ENCODE assay signal across 8 mouse cellular contexts in the genomic region with DNA sequence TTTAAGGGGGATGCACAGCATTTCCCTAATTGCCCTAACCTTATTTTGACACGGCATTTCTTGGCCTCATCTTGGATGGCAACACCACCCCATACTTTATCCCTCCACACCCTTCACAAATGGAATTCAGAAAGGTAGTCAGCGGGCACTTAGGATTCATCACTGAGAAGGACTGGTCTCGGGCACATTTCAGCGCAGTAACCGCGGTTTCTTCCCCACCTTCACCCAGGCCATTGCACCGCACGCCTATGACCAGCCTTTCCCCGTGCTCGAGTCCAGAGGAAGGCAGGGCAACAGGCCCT. TPM values are rescaled to one million over a fixed set of nuclear protein-coding genes. Genes with fewer than 3 reads are reported as not detected.
A peak's percentile ranks its signal among the peaks of the same experiment; 100 is the strongest.
DNase-seq lines count a peak whose midpoint lies in the region; ATAC-seq and TF ChIP-seq lines count a peak whose summit lies in the region.

No protein-coding gene starts in this region.

- TF ChIP-seq CTCF in small intestine, adult 2 months (IDR thresholded peaks at IDR 0.05; ENCODE audit: extremely low read depth, insufficient read length, insufficient replicate concordance, low read depth, low read length), result no peak

- no peaks in the 10 kb centered on the region for H3K36me3 ChIP-seq in limb, embryonic 13.5 days
- H3K36me3 ChIP-seq in small intestine, adult 2 months (ENCODE audit: control insufficient read depth, insufficient read depth, low read length), result no peaks in the 10 kb centered on the region

- H3K4me2 ChIP-seq in limb, embryonic 13.5 days (replicated peaks), result peak overlapping the region; percentile 95

- no peaks in the 10 kb centered on the region for H3K27me3 ChIP-seq in limb, embryonic 13.5 days
- H3K27me3 ChIP-seq in small intestine, adult 2 months (ENCODE audit: control insufficient read depth, insufficient read depth, low read length), result no peaks in the 10 kb centered on the region

- TF ChIP-seq POLR2A in small intestine, adult 2 months (IDR thresholded peaks at IDR 0.05; ENCODE audit: low read depth, low read length), result no peak

- no peak overlapping the region for H3K27ac ChIP-seq in limb, embryonic 13.5 days
- H3K27ac ChIP-seq in small intestine, adult 2 months (ENCODE audit: insufficient read depth, low read depth, low read length), result peak overlapping the region; percentile 8

- no peak for ATAC-seq in limb, embryonic 13.5 days (ENCODE audit: low FRiP score, low read depth)
- no peak for ATAC-seq in cerebellum, adult (ENCODE audit: insufficient number of reproducible peaks, low FRiP score, low TSS enrichment)

- peak overlapping the region; percentile 86 for H3K4me3 ChIP-seq in limb, embryonic 13.5 days
- peak overlapping the region; percentile 94 for H3K4me3 ChIP-seq in small intestine, adult 2 months (ENCODE audit: low read depth, low read length)

- H3K4me1 ChIP-seq in limb, embryonic 13.5 days, result peaks cover 38% of the 10 kb centered on the region
- H3K4me1 ChIP-seq in small intestine, adult 2 months (ENCODE audit: control insufficient read depth, insufficient read depth, insufficient read length, low read length), result peaks cover 8% of the 10 kb centered on the region

- H3K9me3 ChIP-seq in limb, embryonic 13.5 days, result no peaks in the 10 kb centered on the region

- peak overlapping the region; percentile 88 for H3K9ac ChIP-seq in limb, embryonic 13.5 days

- peak; percentile 43 for DNase-seq in adrenal gland, postnatal 25 days
- DNase-seq in adrenal gland, postnatal 4 days (ENCODE audit: low spot score in 2 of 2), result no peak
- DNase-seq in right cerebral cortex, adult 2 months (ENCODE audit: low spot score in 2 of 2), result peak; percentile 35 to 38
- no peak for DNase-seq in right cerebral cortex, postnatal 36 days (ENCODE audit: low spot score in 2 of 2)
- no peak for DNase-seq in urinary bladder, postnatal 10 days (ENCODE audit: low spot score)

- 9% methylated on average over 10 of the region's 10 CpGs for WGBS in limb, embryonic 13.5 days
- 21% methylated on average over 10 of the region's 10 CpGs for WGBS in small intestine, adult 2 months

RNA-seq across cellular contexts. Expression of a gene that starts 1.1 kb away (rescaled TPM):
- total RNA-seq in adrenal gland, postnatal 25 days (2021), result 50.9 and 66.0 TPM in 2 replicates
- 10 to 100 TPM; 69.0 to 82.4 TPM for total RNA-seq in adrenal gland, postnatal 4 days (2021)
- polyA plus RNA-seq in limb, embryonic 13.5 days (2015; fragmentation: Nextera tagmentation; extraction: Ambion mirVana), result 21.5 and 24.5 TPM in 2 replicates
- polyA plus RNA-seq in small intestine, adult 2 months (2012; rRNA removed), result 20.3 and 28.6 TPM in 2 replicates

RNA-seq across cellular contexts. Expression of a gene that starts 11.4 kb away (rescaled TPM):
- total RNA-seq in adrenal gland, postnatal 25 days (2021), result 54.1 and 63.6 TPM in 2 replicates
- 10 to 100 TPM; 62.8 to 68.3 TPM for total RNA-seq in adrenal gland, postnatal 4 days (2021)
- polyA plus RNA-seq in limb, embryonic 13.5 days (2015; fragmentation: Nextera tagmentation; extraction: Ambion mirVana), result 40.6 and 45.4 TPM in 2 replicates
- 14.8 and 30.5 TPM in 2 replicates for polyA plus RNA-seq in small intestine, adult 2 months (2012; rRNA removed)

Comparison
In these comparisons a context has a peak if more than half of its experiments do, and no peak if none do; other contexts are left out.
1. DNase-seq: peak in adrenal gland, postnatal 25 days (single experiment) and right cerebral cortex, adult 2 months (2 of 2); none in adrenal gland, postnatal 4 days (0 of 2), right cerebral cortex, postnatal 36 days (0 of 2) and urinary bladder, postnatal 10 days (single experiment).